Mouse (Mus musculus) CH12.LX (cell line): ENCODE measurements around the gene Npas4. TPM values are rescaled to one million over a fixed set of nuclear protein-coding genes. Genes with fewer than 3 reads are reported as not detected.

Source experiments
- DNase-seq: peaks from one replicate; pipeline ENCODE4 v3.0.0-alpha.2; 2013; ENCODE audit errors: extremely low read depth
- H3K27ac ChIP-seq: 2 replicates; pipeline ENCODE4 v1.5.1; 2012; ENCODE audit warnings: low read depth, mild to moderate bottlenecking, control low read depth, moderate library complexity; ENCODE audit not compliant: insufficient read depth
- H3K27me3 ChIP-seq: replicated peaks from 2 replicates; pipeline ENCODE3; 2012; ENCODE audit warnings: inconsistent platforms
- H3K36me3 ChIP-seq, 2 experiments: replicated peaks in 1 of 2; 2 replicates each; pipeline versions ENCODE3 to v1.6.1; 2012; ENCODE audit warnings: inconsistent platforms in 1 of 2, low read length in 1 of 2, mild to moderate bottlenecking in 1 of 2, mixed read lengths in 1 of 2, moderate library complexity in 1 of 2; ENCODE audit not compliant: control insufficient read depth in 1 of 2, insufficient read depth in 1 of 2
- H3K4me1 ChIP-seq, 2 experiments: 2 replicates each; pipeline ENCODE4 v1.6.1; 2012; ENCODE audit warnings: inconsistent platforms in 1 of 2, moderate library complexity in 1 of 2; ENCODE audit not compliant: insufficient read depth in 2 of 2, control insufficient read depth in 1 of 2
- H3K4me2 ChIP-seq: 2 replicates; pipeline ENCODE4 v1.6.1; 2012; ENCODE audit warnings: low read depth, mild to moderate bottlenecking, control low read depth; ENCODE audit not compliant: poor library complexity, insufficient read depth, severe bottlenecking
- H3K4me3 ChIP-seq, 3 experiments: fragments of 150-350 bp in 1 of 3; sonication (generic) in 1 of 3; replicated peaks in 1 of 3; 2 replicates each; pipeline versions ENCODE3 to v1.5.1; 2011 to 2012; ENCODE audit warnings: low read depth in 2 of 3, low read length in 2 of 3, mild to moderate bottlenecking in 2 of 3, moderate library complexity in 2 of 3, control low read depth in 1 of 3, improper control_type of control experiment in 1 of 3, inconsistent platforms in 1 of 3, mixed read lengths in 1 of 3; ENCODE audit not compliant: poor library complexity in 1 of 3
- H3K79me2 ChIP-seq: replicated peaks from 2 replicates; pipeline ENCODE4 v1.6.1; 2012; ENCODE audit warnings: mild to moderate bottlenecking, moderate library complexity; ENCODE audit not compliant: control insufficient read depth, poor library complexity, insufficient read depth, severe bottlenecking; ENCODE audit errors: extremely low read depth
- H3K9ac ChIP-seq: 2 replicates; pipeline ENCODE4 v1.6.1; 2012; ENCODE audit warnings: low read depth, mild to moderate bottlenecking, control low read depth, moderate library complexity; ENCODE audit not compliant: insufficient read depth
- H3K9me3 ChIP-seq: replicated peaks from 2 replicates; pipeline ENCODE3; 2012; ENCODE audit warnings: low read length, inconsistent platforms, mixed read lengths
- CHD2 ChIP-seq: IDR thresholded peaks from 2 replicates; pipeline ENCODE4 v1.6.1; 2011; ENCODE audit warnings: low read length, improper control_type of control experiment
- CTCF ChIP-seq, 2 experiments: IDR thresholded peaks in 1 of 2; conservative IDR thresholded peaks in 1 of 2; 2 replicates each; pipeline ENCODE4 v1.5.1; 2011 to 2012; ENCODE audit warnings: low read depth in 2 of 2, low read length in 2 of 2, improper control_type of control experiment in 1 of 2, inconsistent platforms in 1 of 2, mild to moderate bottlenecking in 1 of 2, moderate library complexity in 1 of 2
- E2F4 ChIP-seq: IDR thresholded peaks from 2 replicates; pipeline ENCODE4 v1.6.1; 2011; ENCODE audit warnings: low read depth, low read length, improper control_type of control experiment; ENCODE audit not compliant: insufficient replicate concordance
- EP300 ChIP-seq: IDR thresholded peaks from 2 replicates; pipeline ENCODE4 v1.6.1; 2011; ENCODE audit warnings: low read length, improper control_type of control experiment
- ETS1 ChIP-seq: conservative IDR thresholded peaks from 2 replicates; pipeline ENCODE4 v1.6.1; 2012; ENCODE audit warnings: low read depth, mild to moderate bottlenecking, inconsistent platforms, low read length, improper control_type of control experiment, moderate library complexity
- GABPA ChIP-seq: IDR thresholded peaks from 2 replicates; pipeline ENCODE4 v1.6.1; 2012; ENCODE audit warnings: low read depth, low read length, improper control_type of control experiment, inconsistent platforms; ENCODE audit not compliant: insufficient replicate concordance
- HCFC1 ChIP-seq: IDR thresholded peaks from 2 replicates; pipeline ENCODE4 v1.6.1; 2012; ENCODE audit warnings: low read depth, mild to moderate bottlenecking, inconsistent platforms, low read length, improper control_type of control experiment
- IRF4 ChIP-seq: IDR thresholded peaks from 2 replicates; pipeline ENCODE4 v1.6.1; 2014; ENCODE audit warnings: low read depth, mild to moderate bottlenecking, inconsistent platforms, low read length, improper control_type of control experiment
- JUND ChIP-seq: conservative IDR thresholded peaks from 2 replicates; pipeline ENCODE4 v1.6.1; 2011; ENCODE audit warnings: low read depth, low read length, improper control_type of control experiment
- MAFK ChIP-seq: IDR thresholded peaks from 2 replicates; pipeline ENCODE4 v1.6.1; 2011; ENCODE audit warnings: low read length, improper control_type of control experiment; ENCODE audit not compliant: insufficient replicate concordance
- MAX ChIP-seq: IDR thresholded peaks from 2 replicates; pipeline ENCODE4 v1.6.1; 2011; ENCODE audit warnings: low read length, improper control_type of control experiment
- MXI1 ChIP-seq: IDR thresholded peaks from 2 replicates; pipeline ENCODE4 v1.6.1; 2011; ENCODE audit warnings: mild to moderate bottlenecking, low read depth, low read length, improper control_type of control experiment
- NELFE ChIP-seq: IDR thresholded peaks from 2 replicates; pipeline ENCODE4 v1.6.1; 2011; ENCODE audit warnings: low read depth, low read length, improper control_type of control experiment
- PAX5 ChIP-seq: IDR thresholded peaks from 2 replicates; pipeline ENCODE4 v1.6.1; 2012; ENCODE audit warnings: low read length, inconsistent platforms, mixed read lengths
- POLR2AphosphoS2 ChIP-seq: IDR thresholded peaks from 2 replicates; pipeline ENCODE4 v1.6.1; 2011; ENCODE audit warnings: low read depth, low read length, improper control_type of control experiment
- RAD21 ChIP-seq: IDR thresholded peaks from 2 replicates; pipeline ENCODE4 v1.6.1; 2011; ENCODE audit warnings: low read depth, mild to moderate bottlenecking, low read length, improper control_type of control experiment, moderate library complexity
- RCOR1 ChIP-seq: conservative IDR thresholded peaks from 2 replicates; pipeline ENCODE4 v1.6.1; 2012; ENCODE audit warnings: low read depth, mild to moderate bottlenecking, inconsistent platforms, low read length, improper control_type of control experiment
- SMC3 ChIP-seq: IDR thresholded peaks from 2 replicates; pipeline ENCODE4 v1.6.1; 2011; ENCODE audit warnings: low read depth, low read length, improper control_type of control experiment
- TBP ChIP-seq: conservative IDR thresholded peaks from 2 replicates; pipeline ENCODE4 v1.6.1; 2011; ENCODE audit warnings: low read depth, low read length, improper control_type of control experiment
- UBTF ChIP-seq: IDR thresholded peaks from 2 replicates; pipeline ENCODE4 v1.6.1; 2012; ENCODE audit warnings: low read depth, mild to moderate bottlenecking, inconsistent platforms, low read length, improper control_type of control experiment, moderate library complexity
- USF2 ChIP-seq: conservative IDR thresholded peaks from 2 replicates; pipeline ENCODE4 v1.6.1; 2011; ENCODE audit warnings: low read depth, low read length, improper control_type of control experiment
- ZC3H11A ChIP-seq: IDR thresholded peaks from 2 replicates; pipeline ENCODE4 v1.6.1; 2012; ENCODE audit warnings: low read depth, mild to moderate bottlenecking, inconsistent platforms, low read length, improper control_type of control experiment
- ZKSCAN1 ChIP-seq: IDR thresholded peaks from 2 replicates; pipeline ENCODE4 v1.6.1; 2012; ENCODE audit warnings: low read depth, inconsistent platforms, low read length, improper control_type of control experiment, borderline replicate concordance
- ZMIZ1 ChIP-seq: IDR thresholded peaks from 2 replicates; pipeline ENCODE4 v1.6.1; 2012; ENCODE audit warnings: low read depth, mild to moderate bottlenecking, inconsistent platforms, low read length, improper control_type of control experiment
- ZNF384 ChIP-seq: IDR thresholded peaks from 2 replicates; pipeline ENCODE4 v1.6.1; 2012; ENCODE audit warnings: low read depth, low read length, improper control_type of control experiment, inconsistent platforms
- dilution Hi-C: fragments of 300-500 bp; cut with MboI; formaldehyde crosslinking; loops from 2 replicates; pipeline ENCODE4 v1.14.3; 2020; ENCODE audit warnings: low sequenced_read_pairs; ENCODE audit not compliant: extremely low pct_unique_long_range_greater_than_20kb, extremely low pct_ligation_motif_present
- in situ Hi-C: fragments of 300-500 bp; cut with MboI; formaldehyde crosslinking; loops from 3 replicates; pipeline ENCODE4 v1.14.3; 2019; ENCODE audit warnings: low sequenced_read_pairs, low pct_ligation_motif_present, low pct_unique_long_range_greater_than_20kb, mixed read lengths
- polyA plus RNA-seq: library from polyadenylated mRNA; unstranded; fragments of >175 nt; gene quantifications from 2 replicates; pipeline ENCODE4 v1.2.1, GENCODE M21; 2012; ENCODE audit warnings: low read depth; ENCODE audit not compliant: insufficient read length
- total RNA-seq, 2 experiments: library from RNA; depleted of rRNA; stranded (reverse); fragments of 300-350 nt in 1 of 2; fragments of >200 nt in 1 of 2; gene quantifications; 2 replicates each; pipeline ENCODE4 v1.2.3; 2012 to 2014

The Npas4 gene
- total and polyA plus RNA-seq, 3 experiments = not detected

DNA sequence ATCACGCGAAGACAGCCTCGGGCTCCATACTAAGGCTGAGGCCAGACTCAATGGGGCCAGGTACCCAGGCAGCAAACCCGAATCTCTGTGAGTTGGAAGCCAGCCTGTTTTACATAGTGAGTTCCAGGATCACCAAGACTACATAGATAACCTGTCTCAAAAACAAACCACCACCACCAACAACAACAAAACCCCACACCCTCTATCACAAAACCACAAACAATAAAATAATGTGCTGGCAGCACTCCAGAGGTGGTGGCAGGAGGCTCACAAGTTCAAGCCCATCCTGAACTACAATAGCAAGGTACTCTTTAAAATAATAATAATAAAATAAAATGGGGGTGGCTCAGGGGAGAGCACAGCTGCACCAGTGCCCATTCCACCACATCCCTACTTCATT, 46.5 kb upstream of the Npas4 start:
- dilution Hi-C loops = no loop called here
- no peak for DNase-seq
- peaks cover 12 to 24% of the 10 kb centered on the region in 2 experiments for H3K4me1 ChIP-seq
- H3K9me3 ChIP-seq = no peaks in the 10 kb centered on the region
- H3K27me3 ChIP-seq = peaks cover 7% of the 10 kb centered on the region
- in situ Hi-C loops = no loop called here
- H3K36me3 ChIP-seq = peaks cover 0 to 7% of the 10 kb centered on the region in 2 experiments
- H3K4me3 ChIP-seq = no peak overlapping the region
- no peak overlapping the region for H3K27ac ChIP-seq
- peaks cover 1% of the 10 kb centered on the region; the same call in 1 of the 2 replicates for H3K79me2 ChIP-seq
- no peak for TF ChIP-seq MXI1
- no peak for TF ChIP-seq ZKSCAN1
- TF ChIP-seq SMC3 = no peak
- TF ChIP-seq ZNF384 = no peak
- no peak for TF ChIP-seq RCOR1
- no peak for TF ChIP-seq PAX5
- TF ChIP-seq EP300 = no peak
- no peak for TF ChIP-seq E2F4
- no peak for TF ChIP-seq UBTF
- TF ChIP-seq IRF4 = no peak
- no peak for TF ChIP-seq MAFK
- TF ChIP-seq, all 38 proteins: peak for 0
- Histone ChIP-seq H3K9ac (no peak overlapping the region), H3K4me2 (no peak overlapping the region)

DNA sequence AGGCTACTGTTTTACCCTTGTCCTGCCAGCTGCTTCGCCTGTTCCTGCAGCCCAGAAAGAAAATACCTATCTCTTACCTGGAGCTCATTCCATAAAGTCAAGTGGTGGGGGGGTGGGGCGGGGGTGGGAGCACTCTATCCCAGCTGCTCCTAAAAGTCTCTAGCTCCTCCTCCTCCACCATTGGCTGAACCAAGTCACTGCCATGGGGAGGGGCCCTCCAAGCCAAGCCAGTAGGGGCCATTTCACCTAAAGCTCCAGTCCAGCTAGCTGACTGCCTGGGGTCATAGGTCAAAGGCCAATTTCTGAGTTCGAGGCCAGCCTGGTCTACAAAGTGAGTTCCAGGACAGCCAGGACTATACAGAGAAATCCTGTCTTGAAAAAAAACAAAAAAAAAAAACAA, 42.6 kb upstream of the Npas4 start:
- H3K9ac ChIP-seq = no peak overlapping the region
- H3K4me2 ChIP-seq = no peak overlapping the region
- dilution Hi-C loops (no loop called here), in situ Hi-C loops (no loop called here)
- H3K4me1 ChIP-seq = peaks cover 3 to 6% of the 10 kb centered on the region in 2 experiments
- H3K4me3 ChIP-seq = no peak overlapping the region
- no peak overlapping the region for H3K27ac ChIP-seq
- no peaks in the 10 kb centered on the region for H3K9me3 ChIP-seq
- H3K79me2 ChIP-seq = no peaks in the 10 kb centered on the region
- TF ChIP-seq RAD21 (no peak), NELFE (no peak), UBTF (no peak), POLR2AphosphoS2 (no peak), ETS1 (no peak), JUND (no peak), MXI1 (no peak), SMC3 (no peak), CHD2 (no peak), TBP (no peak), USF2 (no peak), CTCF (conservative IDR thresholded peaks at IDR 0.05 in 1 of 2, IDR thresholded peaks at IDR 0.05 in 1 of 2; ENCODE audit: low read depth in 2 of 2, low read length in 2 of 2) (no peak), RCOR1 (no peak), MAX (no peak), ZNF384 (no peak), E2F4 (no peak), HCFC1 (no peak), GABPA (no peak), ZMIZ1 (no peak), ZC3H11A (no peak)
- peaks cover 4% of the 10 kb centered on the region for H3K27me3 ChIP-seq
- H3K36me3 ChIP-seq = peaks cover 13 to 43% of the 10 kb centered on the region in 2 experiments
- no peak for DNase-seq
